Mouse (Mus musculus) testis, postnatal 14 days (tissue): ENCODE results near the gene Tle1.

Experiments
- DNase-seq: peaks from one replicate; pipeline ENCODE4 v3.0.0; 2021; ENCODE audit warnings: low spot score

Gene Tle1

DNA sequence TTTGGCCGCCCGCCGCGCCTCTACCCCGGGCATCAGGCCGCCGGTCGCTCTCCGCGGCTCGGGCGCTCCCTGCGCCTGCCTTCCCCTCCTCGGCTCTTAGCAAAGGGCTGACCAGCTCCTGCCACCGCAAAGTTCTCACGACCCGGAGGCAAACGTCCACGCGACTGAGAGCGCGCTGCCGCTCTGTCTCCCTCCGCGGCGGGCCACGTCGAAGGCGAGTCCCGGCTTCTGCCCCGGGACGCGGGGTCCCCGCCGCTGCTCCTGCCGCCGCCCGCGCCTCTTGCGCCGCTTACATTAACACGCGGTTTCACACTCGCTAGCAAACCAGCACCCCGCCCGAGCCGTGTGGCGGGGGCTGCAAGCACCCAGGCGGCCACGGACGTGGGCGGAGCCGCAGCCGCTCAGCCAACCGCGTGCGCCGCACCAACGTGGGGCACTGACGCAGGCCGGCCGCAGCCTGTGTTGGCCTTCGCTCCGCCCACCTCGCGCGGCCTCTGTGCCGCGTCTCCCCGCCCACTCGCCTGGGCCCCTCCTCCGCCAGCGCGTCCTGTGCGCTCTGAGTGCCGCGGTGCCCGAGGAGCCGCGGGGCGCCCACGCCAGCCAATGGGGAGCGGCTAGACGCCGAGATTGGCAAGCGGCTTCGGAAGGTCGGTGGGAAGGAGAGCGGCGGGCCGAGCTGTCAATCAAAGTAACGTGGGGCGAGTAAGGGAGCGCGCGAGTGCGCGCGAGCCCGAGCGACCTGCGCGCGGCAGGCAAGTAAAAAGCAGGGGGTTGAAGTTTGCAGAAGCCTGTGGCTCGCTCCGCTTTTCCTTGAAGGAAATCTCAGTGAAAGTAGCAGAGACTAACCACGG lies at the start of gene Tle1:
Tle1 (minus strand) TSS at position 361 of the 851 bp plus-strand sequence.
- DNase-seq = peak; percentile 99

DNA sequence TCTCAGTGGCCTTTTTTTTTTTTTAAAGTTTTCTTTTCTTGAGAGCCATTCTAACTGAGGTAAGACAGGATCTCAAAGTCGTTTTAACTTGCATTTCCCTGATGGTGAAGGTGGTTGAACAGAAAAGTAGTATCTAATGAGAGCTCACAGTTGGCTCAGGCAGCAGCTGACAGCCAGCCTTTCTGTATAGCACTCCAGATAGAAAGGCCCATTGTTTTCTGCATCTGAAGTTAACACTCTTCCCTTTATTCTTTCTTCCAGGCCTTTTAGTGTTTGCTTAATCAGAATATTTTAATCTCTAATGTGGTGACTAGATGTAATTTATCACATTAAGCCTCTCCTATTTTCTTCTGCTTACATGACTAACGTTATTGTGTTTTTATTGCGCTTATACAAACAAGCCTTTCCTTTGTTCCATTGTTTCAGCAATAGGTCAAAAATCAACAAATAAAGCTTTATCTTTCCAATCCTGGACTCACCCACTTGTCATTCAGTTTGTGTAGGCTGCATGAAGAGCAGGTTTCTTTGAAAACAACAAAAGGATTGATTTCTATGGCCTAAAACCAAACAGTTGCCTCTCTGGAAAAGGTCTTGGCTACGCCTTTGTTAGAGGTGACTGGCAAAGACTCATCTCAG lies 33.0 kb upstream of the Tle1 start:
- no peak for DNase-seq

DNA sequence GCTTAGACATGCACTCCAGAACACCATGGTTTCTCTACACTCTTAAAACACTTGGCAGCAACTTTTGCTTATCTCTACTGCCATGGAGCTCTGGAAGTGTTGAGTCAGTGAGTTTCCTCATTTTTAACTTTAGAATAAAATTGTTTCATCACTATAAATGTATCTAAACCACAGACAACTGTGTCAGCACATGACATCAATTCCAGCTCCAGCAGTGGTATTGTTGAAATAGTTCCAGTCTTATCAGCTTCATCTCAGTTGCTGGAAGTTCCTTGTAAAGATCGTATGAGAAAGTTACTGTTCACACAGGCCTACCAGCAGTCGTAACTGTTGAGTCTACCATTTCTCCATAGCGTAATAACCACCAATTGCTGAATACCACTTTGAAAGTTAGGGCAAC lies 31.5 kb upstream of the Tle1 start:
- no peak for DNase-seq

DNA sequence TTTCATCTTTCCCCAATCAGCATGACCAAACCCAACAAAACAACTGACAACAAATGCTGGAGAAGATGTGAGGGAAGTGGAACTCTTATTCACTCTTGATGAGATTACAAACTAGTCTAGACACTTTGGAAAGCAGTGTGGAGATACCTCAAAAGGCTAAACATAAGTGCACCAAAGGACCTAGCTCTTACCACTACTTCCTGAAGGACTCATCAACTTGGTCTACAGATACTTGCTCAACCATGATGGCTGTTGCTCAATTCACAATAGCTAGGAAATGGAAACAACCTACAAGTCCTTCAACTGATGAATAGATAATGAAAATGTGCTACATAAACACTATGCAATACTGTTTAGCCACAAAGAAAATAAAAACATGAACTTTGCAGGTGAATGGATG lies 30.1 kb upstream of the Tle1 start:
- no peak for DNase-seq

GRCm38 (mm10) chr4:72221629-72222028 lies 20.9 kb upstream of the Tle1 start:
- no peak for DNase-seq

DNA sequence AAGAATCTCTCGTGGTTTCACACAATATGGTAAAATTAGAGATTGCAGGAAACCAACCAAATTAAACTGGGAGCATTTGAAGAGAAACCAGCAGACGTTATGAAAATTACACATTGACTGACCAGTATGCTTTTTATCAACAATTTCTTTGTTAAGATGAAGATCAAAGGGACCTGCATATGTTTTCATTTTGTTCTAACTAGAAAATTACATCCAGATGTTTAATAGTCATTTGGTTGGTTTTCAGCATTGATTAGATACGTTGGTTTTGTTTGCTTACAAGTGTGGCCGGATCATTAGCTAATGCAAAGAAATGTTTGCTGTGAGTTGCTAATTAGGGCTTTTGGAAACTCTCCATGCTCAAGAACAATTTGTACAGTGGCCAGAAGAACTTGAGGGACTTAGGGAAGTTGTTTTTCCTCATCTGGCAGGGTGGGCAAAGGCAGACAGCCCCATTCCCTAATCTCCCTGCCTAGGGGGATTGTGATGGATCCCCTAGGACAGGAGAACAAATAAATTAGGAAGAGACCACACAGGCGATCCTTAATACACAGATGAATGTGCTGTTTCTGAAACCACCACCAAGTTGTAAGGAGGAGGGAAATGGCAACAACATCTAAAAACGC lies 3.8 kb upstream of the Tle1 start:
- DNase-seq = no peak

DNA sequence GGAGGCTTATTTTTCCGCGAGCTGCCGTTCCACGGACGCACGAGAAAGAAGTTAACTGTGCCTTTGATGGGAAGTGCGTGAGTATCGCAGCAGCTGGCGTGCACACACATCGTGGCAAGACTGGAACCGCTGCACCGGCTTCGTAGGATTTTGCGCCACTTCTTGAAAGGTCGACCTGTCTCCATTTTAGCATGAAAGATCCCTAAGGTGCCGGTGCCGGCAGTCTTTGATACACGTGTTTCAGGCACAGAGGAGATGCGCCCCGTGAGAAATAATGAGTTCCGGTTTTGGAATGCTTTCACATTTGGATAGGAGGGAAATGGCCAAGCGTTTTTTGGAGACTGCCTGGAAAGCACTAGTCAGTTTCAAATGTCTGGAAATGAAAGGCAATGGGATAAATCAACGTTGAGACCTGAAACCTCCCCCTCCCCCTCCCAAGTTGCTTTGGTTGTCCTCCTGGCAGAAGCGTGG lies 837 bp upstream of the Tle1 start:
- DNase-seq = peak; percentile 49

- DNase-seq = peak; percentile 67
These were observed 854 bp downstream of the Tle1 start for GRCm38 (mm10) chr4:72199571-72200558.

DNA sequence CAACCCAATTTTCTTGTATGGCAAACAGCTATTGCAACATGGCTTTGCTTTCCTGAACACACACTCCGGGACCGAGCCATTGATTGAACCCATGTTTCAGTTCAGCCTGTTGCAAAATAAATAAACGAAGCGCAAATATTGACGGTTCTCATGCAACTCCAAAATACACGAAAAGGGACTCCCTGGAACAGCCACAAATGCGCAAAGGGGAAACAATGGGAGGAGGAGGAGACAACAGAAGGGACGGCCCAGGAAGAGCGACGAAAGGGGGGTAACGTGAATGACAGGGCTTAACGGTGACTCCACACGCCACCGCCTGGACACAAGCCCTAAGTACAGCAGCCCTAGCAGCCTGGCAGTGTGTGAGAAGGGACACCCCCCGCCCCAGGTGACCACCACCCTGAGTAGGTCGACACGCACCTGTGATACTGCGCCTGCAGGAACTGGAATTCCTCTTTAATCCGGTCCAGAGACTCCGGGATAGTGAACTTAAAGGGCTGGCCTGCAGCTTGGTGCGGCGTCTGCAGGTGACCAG lies 1.8 kb downstream of the Tle1 start:
- DNase-seq = peak; percentile 53

DNA sequence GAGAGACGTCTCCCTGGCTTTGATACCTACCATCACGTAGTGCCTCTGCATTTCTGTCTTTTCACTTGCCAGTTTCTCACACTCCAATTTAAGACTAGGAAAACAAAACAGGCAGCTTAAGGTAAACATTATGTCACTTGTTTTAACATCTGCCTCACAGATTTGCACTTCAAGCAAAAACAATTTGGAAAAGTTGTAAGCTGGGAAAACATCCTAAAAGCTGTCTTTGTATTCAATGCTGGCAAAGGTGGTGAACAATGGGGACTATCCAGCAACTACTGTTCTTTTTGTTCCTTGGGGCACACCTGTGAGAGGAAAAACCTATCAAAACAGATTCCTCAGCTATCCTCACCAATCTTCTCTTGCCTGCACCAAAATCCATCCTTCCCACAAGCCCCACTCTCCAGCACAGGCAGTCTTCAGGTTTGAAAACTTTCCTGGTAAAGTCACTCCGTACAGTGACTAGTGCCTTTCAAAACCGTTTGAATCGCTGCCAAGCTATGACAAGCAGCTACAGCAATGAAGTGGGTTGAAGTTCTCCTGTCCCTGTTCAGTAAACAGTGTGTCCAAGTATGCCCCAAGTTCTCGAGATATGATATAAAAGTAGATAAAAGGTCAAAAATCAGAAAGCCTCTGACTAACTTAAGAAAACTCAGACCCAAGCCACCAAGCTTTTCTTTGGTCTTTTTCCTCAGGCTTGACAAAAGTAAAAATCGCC lies 2.7 kb downstream of the Tle1 start:
- DNase-seq = no peak

- DNase-seq = no peak
These were observed 5.4 kb downstream of the Tle1 start for GRCm38 (mm10) chr4:72195116-72195835.

DNA sequence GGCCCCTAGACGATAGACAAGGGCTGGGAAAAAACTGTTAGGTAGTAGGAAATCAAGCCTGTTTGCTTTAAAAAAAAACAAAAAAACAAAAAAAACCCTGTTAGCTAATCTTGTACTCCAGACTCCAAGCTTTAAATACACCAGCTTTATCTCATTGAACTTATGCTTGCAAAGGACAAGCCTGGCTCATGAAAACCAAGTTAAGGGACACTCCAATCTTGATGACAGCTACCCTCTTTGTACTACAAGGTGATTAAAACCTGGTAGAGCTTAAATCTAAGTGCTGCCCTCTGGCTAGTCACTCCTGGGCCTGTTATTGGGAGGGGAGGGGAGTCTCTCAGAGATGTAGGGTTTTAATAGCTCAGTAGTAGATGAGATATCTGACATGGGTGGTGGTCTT lies 7.4 kb downstream of the Tle1 start:
- no peak for DNase-seq

DNA sequence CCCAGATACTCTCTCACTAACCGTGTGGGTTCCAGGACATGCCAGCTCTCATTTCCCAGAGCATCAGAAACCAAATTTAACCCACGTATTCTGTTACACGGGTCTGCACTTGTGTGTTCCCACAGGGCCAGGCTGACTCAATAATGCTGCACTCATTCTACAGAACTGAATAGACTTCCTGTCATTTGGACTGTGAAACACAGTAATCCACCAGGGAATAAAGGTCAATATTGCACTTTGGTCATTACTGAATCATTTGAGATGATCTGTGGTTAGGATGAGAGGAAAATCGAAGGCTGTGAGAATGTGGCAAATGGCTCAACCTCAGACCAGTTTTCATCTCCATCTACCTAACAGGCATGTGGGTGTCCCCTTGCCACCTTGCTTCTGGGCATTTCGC lies 16.2 kb downstream of the Tle1 start:
- no peak for DNase-seq

DNA sequence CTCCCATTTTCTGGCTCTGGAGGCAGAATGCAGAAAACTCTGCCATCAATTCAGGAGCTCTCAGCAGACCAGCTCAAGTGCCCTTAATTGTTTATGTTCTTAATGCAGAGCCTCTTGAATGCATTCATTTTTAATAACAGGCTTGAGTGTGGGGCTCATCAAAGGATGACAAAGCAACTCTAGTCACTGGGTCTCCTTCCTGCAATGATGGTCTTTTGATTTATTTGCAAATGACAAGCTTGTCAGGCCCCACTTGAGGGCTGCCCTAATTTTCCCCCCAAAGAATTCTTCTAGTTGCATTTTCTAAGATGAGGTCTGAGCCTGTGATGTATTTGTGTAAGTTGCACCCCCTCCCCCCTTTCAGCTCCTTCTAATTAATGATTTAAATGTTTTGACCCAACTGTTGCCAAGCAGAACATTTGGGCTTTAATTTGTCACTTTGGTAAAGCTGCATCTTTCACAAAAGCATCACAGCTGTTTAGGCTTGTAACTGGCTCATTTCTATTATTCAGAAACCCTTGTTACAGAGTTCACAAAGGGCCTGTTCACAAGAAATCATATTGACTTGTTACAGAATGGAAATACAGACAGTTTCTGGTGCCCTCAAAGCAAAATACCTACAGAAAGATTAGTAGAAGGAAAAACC lies 18.3 kb downstream of the Tle1 start:
- DNase-seq = no peak

DNA sequence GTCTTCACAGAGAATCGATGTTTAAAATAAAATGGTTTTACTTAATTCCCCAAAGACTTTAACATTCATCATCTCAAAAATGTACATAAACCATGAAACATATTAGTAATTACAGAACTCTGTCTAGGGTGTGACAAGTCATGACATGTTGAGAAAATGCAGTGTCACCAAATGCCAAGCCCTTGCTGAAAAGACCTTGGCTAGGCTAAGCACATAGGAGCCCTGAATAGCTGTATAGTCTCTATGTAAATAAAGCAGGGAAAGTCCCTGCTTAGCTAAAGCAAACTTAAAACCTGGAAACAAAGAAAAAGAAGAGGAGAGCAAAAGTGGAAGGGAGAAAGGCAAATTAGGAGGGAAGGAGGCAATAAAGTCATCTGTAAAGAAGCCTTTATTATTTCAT lies 24.8 kb downstream of the Tle1 start:
- DNase-seq = no peak

- no peak for DNase-seq
These were observed 32.5 kb downstream of the Tle1 start for GRCm38 (mm10) chr4:72168267-72168666.

- DNase-seq = no peak
These were observed 32.9 kb downstream of the Tle1 start for GRCm38 (mm10) chr4:72167761-72168229.

- DNase-seq = no peak
These were observed 33.5 kb downstream of the Tle1 start for GRCm38 (mm10) chr4:72167171-72167570.

GRCm38 (mm10) chr4:72166561-72166960 lies 34.2 kb downstream of the Tle1 start:
- DNase-seq = no peak

DNA sequence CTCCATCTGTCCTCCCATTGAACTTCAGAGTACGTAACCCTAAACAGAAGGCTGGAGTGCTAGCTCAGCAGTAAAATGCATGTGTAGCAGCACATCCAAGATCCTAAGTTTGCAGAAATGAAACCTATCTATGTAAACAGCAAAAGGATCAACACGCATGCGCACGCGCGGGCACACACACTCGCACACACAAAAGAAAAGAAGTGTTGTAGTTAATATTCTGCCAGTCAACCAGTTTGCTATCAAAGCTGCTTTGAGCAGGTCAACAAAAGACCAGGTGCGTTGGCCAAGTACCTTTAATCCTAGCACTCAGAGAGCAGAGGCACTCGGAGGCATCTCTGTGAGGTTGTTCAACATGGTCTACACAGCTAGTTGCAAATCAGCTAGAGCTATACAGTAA lies 35.0 kb downstream of the Tle1 start:
- DNase-seq = no peak
